Mouse (Mus musculus) layer of hippocampus, adult 9-10 months (tissue): ENCODE measurements around the gene Crybb3.

Experiments
- DNase-seq: peaks from one replicate; pipeline ENCODE4 v3.0.0; 2022; ENCODE audit warnings: low spot score

Crybb3 gene

DNA sequence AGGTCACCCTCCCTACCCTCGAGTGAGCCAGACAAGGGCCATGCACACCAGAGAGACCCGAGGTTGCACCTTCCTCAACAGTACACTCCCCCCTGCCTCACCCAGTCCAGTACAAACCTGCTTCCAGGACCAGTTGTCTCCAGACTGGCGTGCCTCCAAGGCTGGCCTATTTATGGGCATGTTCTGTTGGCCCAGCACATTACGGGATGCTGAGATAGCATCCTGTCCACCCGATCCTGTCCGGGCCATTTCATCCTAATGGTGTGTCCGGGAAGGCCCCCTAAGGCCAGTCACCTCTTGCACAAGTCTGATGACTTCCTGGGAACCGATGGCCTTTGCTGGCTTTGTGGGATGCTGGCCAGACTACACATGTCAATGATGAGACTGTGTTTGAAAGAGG, at the start of gene Crybb3:
Crybb3 (minus strand) TSS at position 146 of the 400 bp plus-strand sequence.
- no peak for DNase-seq

DNA sequence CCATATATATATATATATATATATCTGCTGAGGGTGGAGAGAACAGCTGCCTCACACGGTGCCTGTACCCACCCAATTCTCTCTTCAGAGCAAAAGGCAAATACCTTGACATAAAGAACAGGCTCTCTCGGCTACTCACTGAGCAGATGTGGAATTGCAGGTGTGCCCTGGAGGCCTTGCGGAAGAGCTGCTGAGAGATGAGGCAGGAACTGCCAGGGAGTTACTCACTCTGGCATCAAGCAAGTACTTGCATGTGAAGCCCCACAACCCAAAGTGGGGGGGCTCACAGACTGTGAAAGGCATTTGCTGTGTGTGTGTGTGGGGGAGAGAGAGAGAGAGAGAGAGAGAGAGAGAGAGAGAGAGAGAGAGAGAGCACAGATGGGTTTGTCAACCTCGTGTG, 47.0 kb upstream of the Crybb3 start:
- DNase-seq = no peak

DNA sequence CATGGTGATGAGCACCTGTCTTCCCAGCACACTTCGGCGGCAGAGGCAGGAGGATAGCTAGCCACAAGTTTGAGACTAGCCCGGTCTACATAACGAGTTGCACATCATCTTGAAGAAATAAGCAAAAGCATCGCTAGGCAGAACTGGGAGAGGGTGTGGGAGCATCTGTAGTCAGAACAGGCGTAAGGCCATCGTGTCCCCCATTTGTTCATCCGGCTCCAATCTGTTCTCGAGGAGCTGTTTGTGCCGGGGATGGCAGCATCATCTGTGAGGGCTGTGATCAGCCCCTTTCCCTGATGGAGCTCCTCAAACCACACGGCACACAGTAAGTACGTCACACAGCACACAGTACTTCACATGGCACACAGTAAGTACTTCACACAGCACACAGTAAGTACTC, 45.1 kb upstream of the Crybb3 start:
- no peak for DNase-seq

DNA sequence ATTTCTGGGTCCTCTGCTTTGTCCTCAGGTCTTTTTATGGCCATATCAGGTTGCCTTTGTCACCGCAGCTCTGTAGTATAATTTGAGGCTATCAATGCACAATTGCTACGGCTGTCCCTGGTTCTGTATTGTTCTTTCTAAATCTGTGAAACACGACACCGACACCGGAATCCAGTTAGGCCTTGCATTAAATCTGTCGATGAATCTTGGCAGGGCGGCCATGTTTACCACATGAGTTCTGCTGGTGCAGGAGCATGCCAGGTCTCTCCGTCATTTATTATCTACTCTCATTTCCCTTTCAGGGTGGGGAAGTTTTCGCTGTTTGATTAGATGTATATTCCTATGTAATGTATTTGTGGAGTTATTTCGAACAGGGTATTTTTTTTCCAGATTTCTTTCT, 42.3 kb upstream of the Crybb3 start:
- no peak for DNase-seq

DNA sequence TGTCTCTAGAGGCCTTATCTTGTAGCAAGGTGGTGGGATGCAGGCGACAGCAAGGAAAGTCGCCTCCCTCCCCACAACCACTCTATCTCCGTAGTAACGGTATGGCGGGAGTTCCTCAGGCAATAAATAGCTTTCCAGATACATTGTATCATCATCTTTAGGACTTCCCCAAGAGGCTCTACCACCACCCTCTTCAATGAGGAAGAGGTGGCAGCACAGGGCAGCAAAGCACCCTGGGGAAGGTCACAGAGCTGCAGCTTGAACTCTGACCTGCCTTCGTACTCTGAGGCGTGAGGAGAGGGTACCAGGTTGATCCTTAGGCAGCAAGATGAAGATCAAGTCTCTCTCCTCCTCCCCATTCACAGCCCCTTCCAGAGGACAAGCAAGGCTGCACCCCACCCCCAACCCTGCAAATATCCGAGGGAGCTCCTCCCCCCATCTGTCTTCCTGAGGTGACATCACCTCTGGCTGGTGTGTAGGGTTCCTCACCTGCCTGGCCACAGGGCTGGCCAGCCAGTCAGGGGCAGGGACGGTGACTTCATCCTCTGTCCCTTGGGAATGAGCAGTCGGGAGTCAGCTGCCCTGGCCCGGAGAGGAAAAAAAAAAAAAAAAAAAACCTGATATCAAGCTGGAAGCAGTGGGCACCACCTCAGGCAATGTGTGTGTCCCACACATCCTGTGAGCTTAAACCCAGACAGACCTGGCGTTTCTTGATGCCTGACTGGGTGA, 41.1 kb upstream of the Crybb3 start:
- no peak for DNase-seq

DNA sequence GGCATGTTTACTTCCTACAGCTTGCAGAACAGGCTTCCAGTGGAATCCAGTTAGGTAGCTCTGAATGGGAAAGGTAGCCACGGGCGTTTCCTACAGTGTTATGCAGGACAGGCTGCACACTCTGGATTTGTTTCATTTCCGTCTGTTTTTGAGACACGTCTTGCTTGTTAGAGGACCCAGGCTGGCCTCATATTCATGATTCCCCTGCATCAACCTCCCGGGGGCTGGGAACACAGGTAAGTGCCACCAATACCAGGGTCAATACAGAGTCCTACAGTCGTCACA, 40.1 kb upstream of the Crybb3 start:
- DNase-seq = no peak

DNA sequence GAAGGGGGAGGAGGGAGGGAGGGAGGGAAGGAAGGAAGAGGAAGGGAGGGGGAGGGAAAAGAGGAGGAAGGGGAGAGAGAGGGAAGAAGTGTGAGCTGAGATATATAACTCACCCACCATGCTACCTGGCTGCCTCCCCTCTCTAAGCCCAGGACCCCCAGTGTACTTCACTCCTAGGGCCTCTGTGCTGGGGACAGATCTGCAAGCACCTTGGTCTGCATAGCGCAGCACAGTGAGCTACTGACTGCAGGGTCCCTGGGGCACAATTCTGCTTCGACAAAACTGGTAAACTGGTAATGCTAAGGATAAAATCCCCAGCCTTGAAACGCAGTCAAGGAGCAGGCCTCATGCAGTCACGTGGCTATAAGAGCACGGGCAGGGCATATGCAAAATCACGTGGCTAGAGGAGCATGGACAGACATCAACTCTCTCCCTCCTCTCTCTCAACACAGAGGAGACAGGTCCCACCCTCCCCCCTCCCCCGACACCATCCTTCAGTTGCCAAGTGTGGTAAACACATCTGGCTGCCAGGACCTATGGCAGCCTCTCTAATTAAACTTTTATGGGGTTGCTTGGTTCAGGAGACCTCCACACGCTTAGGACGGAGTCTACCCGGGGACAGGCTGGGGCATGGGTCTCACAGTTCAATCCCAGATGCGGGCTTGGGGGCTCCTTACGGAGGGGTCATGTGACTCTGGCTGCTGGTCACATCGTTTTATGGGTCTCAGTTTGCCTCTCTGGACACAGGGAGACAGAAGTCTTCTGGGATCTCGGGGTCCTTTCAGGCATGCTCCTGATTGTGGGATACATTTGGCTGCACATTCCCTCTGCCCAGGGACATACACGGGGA, 39.6 kb upstream of the Crybb3 start:
- no peak for DNase-seq

DNA sequence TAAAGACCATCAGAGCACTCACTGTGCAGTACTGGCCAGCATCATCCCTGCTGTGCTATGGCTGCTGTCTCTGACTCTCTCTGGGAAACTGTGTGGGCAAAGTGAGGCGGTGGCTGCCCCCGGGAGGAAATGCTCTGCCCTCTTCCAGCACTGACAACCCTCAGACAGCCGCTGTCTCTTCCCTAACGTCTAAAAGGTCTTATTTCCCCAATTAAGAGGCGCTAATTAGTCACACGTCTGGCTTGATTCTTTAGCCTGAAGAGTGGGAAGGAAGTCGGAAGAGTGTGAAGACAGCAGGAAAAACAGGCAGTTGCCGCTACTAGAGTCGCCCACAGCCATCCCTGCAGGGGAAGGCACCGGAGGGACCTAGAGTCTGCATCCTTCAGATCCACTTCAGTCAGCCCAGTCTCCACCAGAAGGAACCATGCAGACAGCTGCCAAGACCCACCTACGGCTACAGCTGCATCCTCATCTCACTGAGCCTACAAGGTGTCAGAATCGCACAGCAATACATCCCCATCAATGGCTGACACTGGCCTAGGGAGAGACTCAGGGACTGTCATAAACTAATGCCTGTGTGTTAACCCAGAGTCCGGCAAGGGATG, 38.6 kb upstream of the Crybb3 start:
- no peak for DNase-seq

DNA sequence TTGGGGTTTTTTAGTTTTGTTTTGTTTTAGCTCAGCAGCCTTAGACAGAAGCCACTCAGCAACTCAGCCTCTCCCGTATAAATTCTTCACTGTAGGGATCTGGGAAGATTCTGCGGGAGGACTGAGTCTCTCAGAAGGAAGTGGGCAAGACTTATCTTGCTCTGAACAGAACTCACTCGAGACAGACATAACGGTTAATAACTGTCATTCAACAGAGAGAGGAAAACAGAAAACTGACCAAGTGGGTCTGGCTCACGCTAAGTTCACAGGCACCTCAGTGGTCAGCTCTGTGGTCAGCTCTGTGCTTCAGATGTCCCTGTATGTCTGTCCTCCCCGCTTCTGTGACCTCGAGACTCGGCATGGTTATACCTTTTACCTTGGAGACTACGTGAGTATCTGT, 37.9 kb upstream of the Crybb3 start:
- DNase-seq = no peak

DNA sequence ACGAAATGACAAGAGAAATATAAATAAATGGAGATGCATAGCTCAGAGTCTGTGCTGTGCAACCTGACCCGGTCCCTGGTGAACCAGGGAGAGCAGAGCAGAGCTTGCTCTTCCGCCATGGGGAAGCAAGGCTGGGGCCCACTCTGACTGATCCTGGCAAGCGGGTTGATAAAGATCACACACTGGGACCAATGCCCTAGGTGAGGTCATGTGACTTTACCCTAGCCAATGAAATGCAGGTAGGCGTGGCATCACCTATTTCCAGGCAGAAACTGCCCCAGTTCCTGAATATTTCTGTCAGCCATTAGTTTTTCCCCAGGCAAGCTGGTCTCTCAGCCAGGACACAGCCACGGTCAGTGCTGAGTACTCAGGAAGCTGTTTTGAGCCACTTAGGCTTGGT, 37.3 kb upstream of the Crybb3 start:
- no peak for DNase-seq

DNA sequence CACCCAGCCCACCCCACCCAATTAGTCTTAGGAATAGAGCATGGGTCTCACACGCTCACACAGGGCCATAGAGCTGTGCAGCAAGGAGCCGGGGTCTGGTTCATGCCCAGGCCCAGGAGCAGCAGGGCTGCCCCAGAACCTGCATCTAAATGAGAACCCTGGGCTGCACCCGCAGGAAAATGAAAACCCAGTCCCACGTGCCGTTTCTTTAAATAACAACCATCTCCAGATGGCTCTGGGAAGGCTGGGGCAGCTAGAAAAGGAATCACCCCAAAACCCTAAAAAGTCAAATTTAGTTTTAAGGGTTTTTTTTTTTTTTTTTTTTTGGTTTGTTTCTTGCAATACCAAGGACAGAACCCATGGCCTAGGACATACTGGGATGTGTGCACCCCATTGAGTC, 36.0 kb upstream of the Crybb3 start:
- no peak for DNase-seq

DNA sequence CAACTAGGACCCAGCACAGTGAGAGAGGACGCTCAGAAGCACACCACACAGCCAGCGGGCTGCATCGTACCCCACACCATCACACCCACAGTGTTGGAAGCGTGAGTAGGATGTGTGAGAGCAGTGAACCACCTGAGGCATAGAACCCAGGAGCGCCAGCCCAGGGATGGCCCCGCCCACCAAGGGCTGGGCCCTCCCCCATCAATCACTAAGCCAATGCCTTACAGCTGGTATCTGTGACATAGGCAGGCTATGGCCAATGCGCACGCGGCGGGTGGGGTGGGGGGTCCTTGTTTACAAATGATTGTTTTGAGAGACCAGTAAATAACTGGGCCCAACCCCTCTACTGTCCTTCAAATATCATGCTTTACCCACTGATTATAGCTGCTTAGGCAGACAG, 34.5 kb upstream of the Crybb3 start:
- no peak for DNase-seq

DNA sequence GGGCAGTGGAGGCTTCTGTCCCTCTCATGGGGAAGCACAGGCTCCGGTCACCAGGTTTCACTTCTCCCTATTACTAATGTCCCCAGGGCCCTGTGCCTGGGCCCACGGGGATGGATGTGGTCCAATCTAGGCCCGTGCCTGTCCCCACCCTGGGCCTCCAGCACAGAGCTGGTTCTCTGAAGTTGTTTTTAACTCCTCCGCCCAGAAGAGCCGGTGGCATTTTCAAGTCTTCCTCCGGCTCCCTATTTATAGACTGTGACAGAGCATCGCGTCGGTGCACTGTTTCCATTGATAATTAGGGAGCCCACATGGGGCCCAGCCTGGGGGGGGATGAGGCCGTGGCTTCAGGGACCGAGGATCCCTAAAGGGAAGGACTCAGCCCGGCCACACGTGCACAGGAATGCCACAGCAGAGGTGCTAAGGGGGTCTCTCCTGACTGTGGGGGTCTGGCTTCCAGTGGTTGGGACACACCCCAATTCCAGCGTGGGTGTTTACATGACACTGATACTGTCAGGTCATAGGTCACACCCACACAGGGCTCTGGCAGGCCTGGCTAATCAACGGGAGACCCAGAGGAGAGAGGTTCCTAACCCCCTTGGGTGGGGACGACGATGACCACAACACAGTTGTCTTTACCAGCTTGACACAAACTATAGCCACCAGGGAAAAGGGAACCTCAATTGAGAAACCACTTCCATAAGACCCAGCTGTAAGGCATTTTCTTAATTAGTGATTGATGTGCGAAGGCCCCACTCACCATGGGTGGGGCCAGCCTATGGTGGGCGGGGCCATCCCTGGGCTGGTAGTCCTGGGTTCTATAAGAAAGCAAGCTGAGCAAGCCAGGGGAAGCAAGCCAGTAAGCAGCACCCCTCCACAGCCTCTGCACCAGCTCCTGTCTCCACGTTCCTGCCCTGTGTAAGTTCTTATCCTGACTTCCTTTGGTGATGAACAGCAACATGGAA, 33.2 kb upstream of the Crybb3 start:
- no peak for DNase-seq

DNA sequence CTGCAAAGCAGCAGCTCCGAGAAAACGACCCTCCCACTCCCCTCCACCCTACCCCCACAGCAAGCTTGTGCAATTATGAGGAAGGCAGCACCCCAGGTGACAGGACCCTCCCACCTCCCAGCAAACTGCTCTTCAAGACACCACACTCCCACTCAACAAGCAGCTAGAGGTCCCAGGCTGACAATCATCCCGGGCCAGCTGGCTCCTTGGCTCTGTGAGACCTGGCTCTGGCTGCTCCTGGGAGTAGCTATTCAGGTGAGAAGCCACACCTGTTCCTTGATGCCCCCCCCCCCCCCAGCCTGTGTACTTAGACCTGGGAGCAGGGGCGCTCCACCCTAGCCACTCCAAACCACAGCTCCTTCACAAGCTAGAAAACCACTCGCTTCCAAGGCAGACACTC, 31.7 kb upstream of the Crybb3 start:
- no peak for DNase-seq

DNA sequence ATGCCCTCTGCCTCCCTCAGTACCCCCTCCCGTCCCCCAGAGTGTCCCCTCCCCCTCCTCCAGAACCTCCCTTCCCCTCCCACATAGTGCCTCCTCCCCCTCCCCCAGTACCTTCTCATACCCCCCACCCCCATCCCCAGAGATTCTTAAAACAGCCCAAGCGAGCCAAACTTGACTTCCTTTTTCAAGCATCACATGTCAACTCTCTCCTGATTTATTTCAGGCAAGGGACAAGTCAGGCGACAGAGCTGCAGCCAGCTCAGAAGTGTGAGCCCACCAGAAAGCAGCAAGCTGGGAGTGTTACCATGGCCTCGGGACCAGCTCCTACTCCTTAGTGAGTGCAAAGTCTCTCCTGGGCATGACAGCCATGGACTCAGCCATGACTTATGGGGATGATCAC, 30.0 kb upstream of the Crybb3 start:
- no peak for DNase-seq

DNA sequence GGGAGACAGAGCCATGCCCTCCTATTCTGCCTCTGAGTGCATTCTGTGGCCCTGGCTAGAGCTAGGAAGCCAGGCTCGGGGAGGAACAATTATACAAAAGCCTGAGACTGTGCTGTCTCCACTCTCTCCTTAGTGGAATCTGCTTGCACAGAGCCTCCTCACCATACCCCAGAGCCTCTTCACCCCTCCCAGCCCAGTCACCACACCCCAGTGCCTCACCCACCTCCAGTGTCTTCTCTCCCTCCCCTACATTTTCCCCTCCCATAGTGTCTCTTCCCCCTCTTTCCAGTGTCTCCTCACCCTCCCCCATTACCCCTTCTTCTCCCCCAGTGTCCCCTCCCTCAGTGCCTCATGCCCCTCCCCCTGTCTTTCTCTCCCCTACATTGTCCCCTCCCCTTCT, 29.5 kb upstream of the Crybb3 start:
- no peak for DNase-seq

DNA sequence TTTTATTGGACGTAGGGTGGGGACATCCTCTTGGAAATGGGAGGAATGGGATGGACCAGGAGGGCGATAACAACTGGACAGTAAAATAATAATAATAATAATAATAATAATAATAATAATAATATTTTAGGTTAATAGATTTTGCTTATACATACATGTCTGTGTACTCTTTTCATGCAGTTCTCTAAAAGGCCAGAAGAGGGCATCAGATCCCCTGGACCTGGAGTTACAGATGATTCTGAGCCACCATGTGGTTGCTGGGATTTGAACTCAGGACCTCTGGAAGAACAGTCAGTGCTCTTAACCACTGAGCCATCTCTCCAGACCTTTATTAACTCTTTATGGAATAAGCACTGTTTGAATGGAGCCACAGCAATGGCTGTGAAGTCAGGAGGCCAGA, 28.3 kb upstream of the Crybb3 start:
- DNase-seq = peak; percentile 50

DNA sequence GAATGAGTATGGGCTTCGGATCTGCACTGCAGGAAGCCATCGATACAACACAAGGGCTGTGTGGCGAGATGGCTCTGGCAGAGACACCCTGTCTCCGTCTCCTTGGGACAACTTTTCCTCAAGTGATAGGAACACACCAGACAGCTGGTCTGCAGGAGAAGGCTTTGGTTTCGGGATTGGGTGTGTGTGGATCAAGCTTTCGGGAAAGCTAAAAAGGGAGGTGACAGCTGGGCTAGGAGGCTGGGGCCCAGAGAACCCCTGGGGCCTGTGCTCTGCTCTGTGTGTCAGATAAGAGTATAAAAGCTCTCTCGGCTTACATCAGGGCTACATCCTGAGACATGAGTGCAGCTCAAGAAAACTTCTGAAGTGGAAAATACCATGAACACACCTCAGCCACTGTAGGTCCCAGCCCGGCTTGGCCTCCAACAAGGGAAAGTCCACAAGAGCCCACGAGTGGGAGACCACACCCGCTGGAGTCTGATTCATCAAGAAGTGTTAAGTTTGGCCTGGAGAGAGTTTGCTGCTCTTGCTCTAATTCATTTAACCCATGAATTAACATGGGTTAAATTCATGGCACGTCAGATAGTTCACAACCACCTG, 26.9 kb upstream of the Crybb3 start:
- DNase-seq = no peak

DNA sequence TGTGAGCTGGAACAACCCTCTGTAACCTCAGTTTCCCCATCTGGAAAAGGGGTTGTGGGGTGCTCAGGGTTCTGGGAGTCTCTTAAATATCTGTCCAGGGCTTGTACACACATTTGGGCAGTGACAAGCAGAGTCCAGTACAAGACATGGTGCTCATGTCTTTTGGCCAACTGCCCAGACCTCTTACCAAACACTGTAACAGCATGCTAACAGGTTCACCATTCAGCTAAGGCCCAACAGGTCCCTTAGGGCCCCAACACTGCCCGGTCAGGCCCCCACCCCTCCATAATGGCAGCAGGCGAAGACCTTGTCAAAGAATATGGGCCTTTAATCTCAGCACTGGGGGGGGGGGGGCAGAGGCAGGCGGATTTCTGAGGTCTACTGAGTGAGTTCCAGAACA, 26.3 kb upstream of the Crybb3 start:
- DNase-seq = no peak

DNA sequence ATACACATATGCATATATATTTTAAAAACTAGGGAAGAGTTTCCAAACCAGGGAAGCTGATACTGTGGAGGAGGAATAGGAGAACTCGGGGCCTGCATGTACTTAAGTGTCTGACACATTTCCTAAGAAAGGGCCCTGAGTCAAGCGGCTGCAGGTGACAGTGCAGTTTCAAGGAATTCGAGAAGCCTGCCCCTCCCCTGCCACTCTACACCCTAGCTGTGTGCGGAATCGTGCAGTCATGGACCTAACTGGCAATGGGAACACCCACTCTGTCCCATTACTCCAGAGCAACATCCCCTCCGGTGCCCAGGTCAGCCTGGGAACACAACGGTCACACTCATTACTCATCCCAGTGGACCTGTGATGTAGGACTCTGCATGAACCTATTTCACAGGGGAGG, 25.2 kb upstream of the Crybb3 start:
- DNase-seq = no peak

DNA sequence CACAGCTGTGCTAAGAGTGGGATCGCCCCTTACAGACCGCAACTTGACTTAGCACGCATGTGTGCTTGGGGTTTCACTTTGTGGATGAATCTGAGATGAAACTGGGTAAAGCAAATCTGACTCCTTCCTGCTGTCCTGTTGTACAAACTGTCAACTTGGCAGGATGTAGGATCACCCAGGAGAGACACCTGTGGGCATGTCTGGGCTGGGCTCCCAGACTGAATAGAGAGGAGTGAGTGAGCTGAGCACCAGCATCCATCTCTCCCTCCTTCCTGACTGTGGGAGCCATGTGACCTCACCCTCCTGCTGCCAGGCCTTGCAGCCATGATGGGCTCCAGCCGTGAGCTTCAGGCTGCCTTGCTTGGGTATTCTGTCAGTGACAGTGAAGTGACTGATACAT, 24.1 kb upstream of the Crybb3 start:
- no peak for DNase-seq

DNA sequence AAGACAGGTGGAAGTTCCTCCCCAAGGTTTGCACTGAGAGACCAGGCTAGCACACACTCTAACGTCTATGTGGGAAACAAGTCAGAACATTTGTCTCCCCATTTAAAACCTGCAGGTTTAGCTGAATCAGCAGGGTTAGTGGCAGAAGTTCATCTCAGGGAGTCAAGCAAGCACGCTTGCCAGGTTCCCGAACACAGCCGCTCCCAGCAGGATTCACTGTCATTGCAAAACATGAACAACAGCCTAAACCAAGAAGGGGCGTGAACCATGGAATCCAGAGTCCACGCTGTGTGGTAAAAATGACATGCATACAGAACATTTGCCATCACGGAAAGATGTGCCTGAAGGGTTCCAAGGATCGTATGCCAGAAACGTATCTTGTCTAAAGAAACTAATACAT, 23.7 kb upstream of the Crybb3 start:
- DNase-seq = no peak
